Mouse (Mus musculus) liver, embryonic 14.5 days (tissue): ENCODE measurements around the gene Tle6.

Experiments used
- CTCF ChIP-seq: IDR thresholded peaks from 2 replicates; pipeline ENCODE4 v1.5.1; 2016; ENCODE audit warnings: antibody characterized with exemption, low read depth, control low read depth
- EP300 ChIP-seq: IDR thresholded peaks from 2 replicates; pipeline ENCODE4 v1.6.1; 2016; ENCODE audit warnings: antibody characterized with exemption, low read depth

DNA sequence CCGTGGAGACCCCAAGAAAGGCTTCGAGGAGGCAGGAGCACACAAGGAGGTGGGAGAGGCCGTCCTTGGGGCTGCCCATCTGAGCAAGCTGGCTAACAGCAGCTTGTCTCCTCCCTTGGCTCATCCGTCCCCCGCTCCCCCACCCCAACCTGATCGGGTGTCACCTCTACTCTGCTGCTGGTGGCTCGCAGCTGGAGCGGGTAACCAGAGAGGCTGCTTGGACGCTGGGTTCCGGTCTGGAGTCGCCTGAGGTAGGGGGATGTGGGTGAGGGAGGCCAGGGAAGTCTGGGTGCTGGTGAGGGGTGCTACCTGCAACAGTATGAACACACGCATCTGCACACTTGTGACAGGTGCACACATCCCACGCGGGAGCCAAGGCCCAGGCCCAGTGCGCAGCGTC lies 27.5 kb upstream of the Tle6 start, which contains the start of gene Ankrd24:
- TF ChIP-seq EP300 (no peak), CTCF (no peak)
